Mouse (Mus musculus) heart, embryonic 16.5 days (tissue): ENCODE results near the gene Ppp6r3. TPM values are rescaled to one million over a fixed set of nuclear protein-coding genes. Genes with fewer than 3 reads are reported as not detected.

ENCODE experiments used
- ATAC-seq: fragments of 200-750 bp; cut with Nextera tagmentation; replicated peaks from 2 replicates; pipeline ENCODE4 v1.8.0; 2017; ENCODE audit warnings: moderate number of reproducible peaks; ENCODE audit not compliant: insufficient read depth, low FRiP score; ENCODE audit errors: extremely low read depth
- H3K27ac ChIP-seq: fragments of 300-500 bp; sonication (generic); 2 replicates; pipeline ENCODE4 v1.5.1; 2014; ENCODE audit warnings: mild to moderate bottlenecking, low read length, control low read depth, moderate library complexity
- H3K27me3 ChIP-seq: fragments of 300-500 bp; sonication (generic); 2 replicates; pipeline ENCODE4 v1.6.1; 2014; ENCODE audit warnings: low read length, mixed read lengths; ENCODE audit not compliant: control insufficient read depth, insufficient read depth
- H3K36me3 ChIP-seq: fragments of 300-500 bp; sonication (generic); 2 replicates; pipeline ENCODE4 v1.6.1; 2014; ENCODE audit not compliant: control insufficient read depth, insufficient read depth
- H3K4me1 ChIP-seq: fragments of 300-500 bp; sonication (generic); 2 replicates; pipeline ENCODE4 v1.6.1; 2014; ENCODE audit warnings: low read length, mixed read lengths; ENCODE audit not compliant: control insufficient read depth, insufficient read depth
- H3K4me2 ChIP-seq: fragments of 300-500 bp; sonication (generic); 2 replicates; pipeline ENCODE4 v1.6.1; 2014; ENCODE audit warnings: low read depth, mild to moderate bottlenecking, control low read depth, low read length
- H3K4me3 ChIP-seq: fragments of 300-500 bp; sonication (generic); 2 replicates; pipeline ENCODE4 v1.5.1; 2014; ENCODE audit warnings: mild to moderate bottlenecking, control low read depth, low read length
- H3K9ac ChIP-seq: fragments of 300-500 bp; sonication (generic); 2 replicates; pipeline ENCODE4 v1.6.1; 2014; ENCODE audit warnings: low read length, control low read depth
- H3K9me3 ChIP-seq: fragments of 300-500 bp; sonication (generic); replicated peaks from 2 replicates; pipeline ENCODE4 v1.6.1; 2016; ENCODE audit warnings: low read length; ENCODE audit not compliant: control insufficient read depth
- WGBS: fragments of 180-500 bp; shearing (Covaris S2); extraction: QIAGEN DNeasy Blood & Tissue Kit; methylation state at CpG from one replicate; pipeline ENCODE4 v1.1.7; 2014; 5-methylcytosine and 5-hydroxymethylcytosine counted together
- polyA plus RNA-seq: library from polyadenylated mRNA; unstranded; fragments of >200 nt; fragmentation: Nextera tagmentation; extraction: Ambion mirVana; gene quantifications from 2 replicates; pipeline ENCODE4 v1.2.1, GENCODE M21; 2015

Ppp6r3 gene
- polyA plus RNA-seq, 1 experiment from 2014 or later, result 53.3 TPM

GRCm38 (mm10) chr19:3556169-3556827 is 19.3 kb downstream of the Ppp6r3 start:
- Histone ChIP-seq H3K27me3 (no peaks in the 10 kb centered on the region), H3K4me2 (no peak overlapping the region), H3K36me3 (no peaks in the 10 kb centered on the region), H3K9ac (no peak overlapping the region), H3K9me3 (no peaks in the 10 kb centered on the region), H3K27ac (no peak overlapping the region), H3K4me3 (no peak overlapping the region), H3K4me1 (peaks cover 9% of the 10 kb centered on the region)
- ATAC-seq, result no peak
- 83% methylated on average over 2 of the region's 2 CpGs for WGBS

GRCm38 (mm10) chr19:3554785-3555184 is 20.8 kb downstream of the Ppp6r3 start:
- Histone ChIP-seq H3K36me3 (no peaks in the 10 kb centered on the region), H3K4me3 (no peak overlapping the region), H3K4me2 (no peak overlapping the region), H3K27ac (no peak overlapping the region), H3K9me3 (no peaks in the 10 kb centered on the region), H3K27me3 (no peaks in the 10 kb centered on the region), H3K9ac (no peak overlapping the region), H3K4me1 (peaks cover 8% of the 10 kb centered on the region)
- ATAC-seq, result no peak
- 88% methylated on average over 8 of the region's 8 CpGs for WGBS

- H3K36me3 ChIP-seq, result no peaks in the 10 kb centered on the region
- WGBS, result 72% methylated on average over 4 of the region's 4 CpGs
- no peak for ATAC-seq
Measured at GRCm38 (mm10) chr19:3551573-3552159, 23.9 kb downstream of the Ppp6r3 start.

GRCm38 (mm10) chr19:3550101-3550500 is 25.4 kb downstream of the Ppp6r3 start:
- Histone ChIP-seq H3K27ac (no peak overlapping the region), H3K4me1 (peaks cover 15% of the 10 kb centered on the region), H3K27me3 (no peaks in the 10 kb centered on the region), H3K9ac (no peak overlapping the region), H3K36me3 (no peaks in the 10 kb centered on the region), H3K4me2 (no peak overlapping the region), H3K4me3 (no peak overlapping the region), H3K9me3 (no peaks in the 10 kb centered on the region)
- no peak for ATAC-seq
- 88% methylated on average over 1 of the region's 1 CpGs for WGBS

More at GRCm38 (mm10) chr19:3551573-3552159, 23.9 kb downstream of the Ppp6r3 start:
- no peaks in the 10 kb centered on the region for H3K27me3 ChIP-seq
- no peak overlapping the region for H3K4me3 ChIP-seq
- peaks cover 10% of the 10 kb centered on the region for H3K4me1 ChIP-seq
- no peak overlapping the region for H3K27ac ChIP-seq
- no peak overlapping the region for H3K4me2 ChIP-seq
- H3K9me3 ChIP-seq, result no peaks in the 10 kb centered on the region
- no peak overlapping the region for H3K9ac ChIP-seq

- H3K27ac ChIP-seq, result no peak overlapping the region
- 75% methylated on average over 1 of the region's 1 CpGs for WGBS
- no peaks in the 10 kb centered on the region for H3K9me3 ChIP-seq
- H3K36me3 ChIP-seq, result no peaks in the 10 kb centered on the region
- H3K9ac ChIP-seq, result no peak overlapping the region
- peaks cover 15% of the 10 kb centered on the region for H3K4me1 ChIP-seq
- no peaks in the 10 kb centered on the region for H3K27me3 ChIP-seq
- no peak overlapping the region for H3K4me2 ChIP-seq
- H3K4me3 ChIP-seq, result no peak overlapping the region
- ATAC-seq, result no peak
Measured at GRCm38 (mm10) chr19:3549263-3549662, 26.3 kb downstream of the Ppp6r3 start.

GRCm38 (mm10) chr19:3548311-3548710 is 27.2 kb downstream of the Ppp6r3 start:
- ATAC-seq, result no peak
- WGBS, result 100% methylated on average over 1 of the region's 1 CpGs
- no peak overlapping the region for H3K27ac ChIP-seq
- H3K4me2 ChIP-seq, result no peak overlapping the region
- peaks cover 2% of the 10 kb centered on the region; the same call in 1 of the 2 replicates for H3K36me3 ChIP-seq
- no peak overlapping the region for H3K9ac ChIP-seq
- no peak overlapping the region for H3K4me3 ChIP-seq
- no peaks in the 10 kb centered on the region for H3K27me3 ChIP-seq
- no peaks in the 10 kb centered on the region for H3K9me3 ChIP-seq
- peaks cover 15% of the 10 kb centered on the region for H3K4me1 ChIP-seq

- 88% methylated on average over 2 of the region's 2 CpGs for WGBS
Measured at GRCm38 (mm10) chr19:3544995-3545394, 30.6 kb downstream of the Ppp6r3 start.

GRCm38 (mm10) chr19:3542591-3542990 is 33.0 kb downstream of the Ppp6r3 start:
- 92% methylated on average over 4 of the region's 4 CpGs for WGBS
- H3K4me1 ChIP-seq, result peaks cover 15% of the 10 kb centered on the region
- no peaks in the 10 kb centered on the region for H3K27me3 ChIP-seq
- H3K4me3 ChIP-seq, result no peak overlapping the region
- no peak overlapping the region for H3K27ac ChIP-seq
- no peak for ATAC-seq
- H3K9ac ChIP-seq, result no peak overlapping the region
- H3K36me3 ChIP-seq, result peaks cover 9% of the 10 kb centered on the region
- H3K4me2 ChIP-seq, result no peak overlapping the region
- H3K9me3 ChIP-seq, result no peaks in the 10 kb centered on the region

More at GRCm38 (mm10) chr19:3544995-3545394, 30.6 kb downstream of the Ppp6r3 start:
- H3K4me3 ChIP-seq, result no peak overlapping the region
- no peaks in the 10 kb centered on the region for H3K27me3 ChIP-seq
- H3K4me1 ChIP-seq, result peaks cover 15% of the 10 kb centered on the region
- peaks cover 9% of the 10 kb centered on the region for H3K36me3 ChIP-seq
- no peak overlapping the region for H3K4me2 ChIP-seq
- ATAC-seq, result no peak
- H3K9ac ChIP-seq, result no peak overlapping the region
- H3K9me3 ChIP-seq, result no peaks in the 10 kb centered on the region
- H3K27ac ChIP-seq, result no peak overlapping the region

GRCm38 (mm10) chr19:3540997-3541396 is 34.6 kb downstream of the Ppp6r3 start:
- Histone ChIP-seq H3K9me3 (no peaks in the 10 kb centered on the region), H3K27ac (no peak overlapping the region), H3K4me3 (no peak overlapping the region), H3K9ac (no peak overlapping the region), H3K27me3 (no peaks in the 10 kb centered on the region), H3K4me1 (peaks cover 7% of the 10 kb centered on the region), H3K4me2 (no peak overlapping the region), H3K36me3 (peaks cover 9% of the 10 kb centered on the region)
- no peak for ATAC-seq
- 91% methylated on average over 5 of the region's 5 CpGs for WGBS
